Mouse (Mus musculus) spleen, adult 2 months (tissue): ENCODE data around the gene Cd2ap.

Experiments
- CTCF ChIP-seq: fragments of 200-500 bp; IDR thresholded peaks from 2 replicates; pipeline ENCODE4 v1.5.1; 2011; ENCODE audit warnings: mild to moderate bottlenecking, inconsistent platforms; ENCODE audit not compliant: insufficient read depth, insufficient read length, insufficient replicate concordance; ENCODE audit errors: extremely low read depth
- POLR2A ChIP-seq: fragments of 200-500 bp; IDR thresholded peaks from 2 replicates; pipeline ENCODE4 v1.6.1; 2011; ENCODE audit warnings: low read depth, low read length, inconsistent platforms

DNA sequence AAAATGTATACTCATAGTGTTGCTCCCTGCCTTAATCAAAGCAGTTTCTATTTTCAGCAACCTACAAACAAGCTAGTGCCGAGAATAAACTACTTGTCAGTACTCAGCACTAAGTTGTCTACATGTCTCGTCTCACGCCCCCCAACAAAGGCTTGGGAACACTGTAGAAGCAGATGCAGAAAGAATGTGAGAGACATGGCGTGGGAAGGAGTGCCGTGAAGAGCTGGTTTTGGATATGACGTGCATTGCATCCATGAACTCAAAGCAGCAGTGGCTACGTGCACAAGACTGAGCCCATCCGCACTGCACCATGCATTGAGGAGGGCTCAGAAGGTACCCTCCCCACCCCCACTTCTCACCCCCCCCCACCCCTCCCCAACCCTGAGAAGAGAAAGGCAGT is 53.7 kb downstream of the Cd2ap start:
- TF ChIP-seq CTCF (no peak), POLR2A (no peak)
